Mouse (Mus musculus): ENCODE results near the gene Zfp239. TPM values are rescaled to one million over a fixed set of nuclear protein-coding genes. Genes with fewer than 3 reads are reported as not detected.

Gene Zfp239
- total and polyA plus RNA-seq, 3 experiments, result 18.6 to 20.4 TPM; not detected in 1

- H3K4me1 ChIP-seq (ENCODE audit: control insufficient read depth in 1 of 2, insufficient read depth in 2 of 2, low read length in 2 of 2), result peaks cover 0 to 3% of the 10 kb centered on the region in 2 experiments; a peak in 1 of 4 replicates
- no peak overlapping the region for H3K27ac ChIP-seq (ENCODE audit: control insufficient read depth, low read depth, low read length)
- H3K79me2 ChIP-seq (ENCODE audit: control insufficient read depth, insufficient read depth, low read length, poor library complexity), result peaks cover 2% of the 10 kb centered on the region; the same call in 1 of the 2 replicates
- no peaks in the 10 kb centered on the region for H3K27me3 ChIP-seq (ENCODE audit: control insufficient read depth in 1 of 2, insufficient read depth in 2 of 2, low read length in 2 of 2)
- peaks cover 0 to 10% of the 10 kb centered on the region in 2 experiments; a peak in 2 of 4 replicates for H3K36me3 ChIP-seq (ENCODE audit: control insufficient read depth in 1 of 2, insufficient read depth in 2 of 2, low read length in 2 of 2)
- TF ChIP-seq ETS1 (IDR thresholded peaks at IDR 0.05; ENCODE audit: low read depth, low read length), result no peak
- TF ChIP-seq CTCF (IDR thresholded peaks at IDR 0.05 in 2 of 3, conservative IDR thresholded peaks at IDR 0.05 in 1 of 3; ENCODE audit: control insufficient read depth in 1 of 3, insufficient read depth in 1 of 3, low read depth in 2 of 3, low read length in 3 of 3, poor library complexity in 1 of 3, severe bottlenecking in 1 of 3), result no peak
- TF ChIP-seq MYC (IDR thresholded peaks at IDR 0.05; ENCODE audit: low read depth, low read length), result no peak
- TF ChIP-seq USF1 (IDR thresholded peaks at IDR 0.05; ENCODE audit: low read depth, low read length), result no peak
- TF ChIP-seq E2F4 (IDR thresholded peaks at IDR 0.05; ENCODE audit: borderline replicate concordance, low read depth, low read length), result no peak
- no peak for TF ChIP-seq POLR2AphosphoS2 (IDR thresholded peaks at IDR 0.05; ENCODE audit: low read length)
- TF ChIP-seq CHD2 (IDR thresholded peaks at IDR 0.05; ENCODE audit: low read length), result no peak
- no peak for TF ChIP-seq TAL1 (IDR thresholded peaks at IDR 0.05; ENCODE audit: low read length)
- no peak for TF ChIP-seq GATA1 (IDR thresholded peaks at IDR 0.05; ENCODE audit: low read depth, low read length)
- no peak for TF ChIP-seq TBP (IDR thresholded peaks at IDR 0.05; ENCODE audit: low read depth, low read length)
- H3K9me3 ChIP-seq (replicated peaks; ENCODE audit: insufficient read depth, low read length), result no peaks in the 10 kb centered on the region
- DNase-seq (ENCODE audit: low read depth, low spot score), result no peak
- H3K4me3 ChIP-seq (ENCODE audit: control insufficient read depth in 1 of 2, insufficient read depth in 1 of 2, low read depth in 2 of 2, low read length in 2 of 2), result peak overlapping the region; percentile 69 to 87
- H3K9ac ChIP-seq (ENCODE audit: control insufficient read depth, low read depth, low read length, poor library complexity, severe bottlenecking), result peak overlapping the region; percentile 71
Measured at GRCm38 (mm10) chr6:117863751-117864150, 1.9 kb downstream of the Zfp239 start.

- Histone ChIP-seq H3K9me3 (replicated peaks; ENCODE audit: insufficient read depth, low read length) (no peaks in the 10 kb centered on the region), H3K9ac (ENCODE audit: control insufficient read depth, low read depth, low read length, poor library complexity, severe bottlenecking) (no peak overlapping the region), H3K4me3 (ENCODE audit: control insufficient read depth in 1 of 2, insufficient read depth in 1 of 2, low read depth in 2 of 2, low read length in 2 of 2) (no peak overlapping the region), H3K4me1 (ENCODE audit: control insufficient read depth in 1 of 2, insufficient read depth in 2 of 2, low read length in 2 of 2) (peaks cover 0 to 3% of the 10 kb centered on the region in 2 experiments; a peak in 1 of 4 replicates), H3K79me2 (ENCODE audit: control insufficient read depth, insufficient read depth, low read length, poor library complexity) (peaks cover 1% of the 10 kb centered on the region; the same call in 1 of the 2 replicates), H3K27ac (ENCODE audit: control insufficient read depth, low read depth, low read length) (no peak overlapping the region), H3K36me3 (ENCODE audit: control insufficient read depth in 1 of 2, insufficient read depth in 2 of 2, low read length in 2 of 2) (peaks cover 0 to 8% of the 10 kb centered on the region in 2 experiments; a peak in 2 of 4 replicates), H3K27me3 (ENCODE audit: control insufficient read depth in 1 of 2, insufficient read depth in 2 of 2, low read length in 2 of 2) (no peaks in the 10 kb centered on the region)
- no peak for TF ChIP-seq E2F4 (IDR thresholded peaks at IDR 0.05; ENCODE audit: borderline replicate concordance, low read depth, low read length)
- TF ChIP-seq USF1 (IDR thresholded peaks at IDR 0.05; ENCODE audit: low read depth, low read length), result no peak
- TF ChIP-seq POLR2AphosphoS2 (IDR thresholded peaks at IDR 0.05; ENCODE audit: low read length), result no peak
- no peak for TF ChIP-seq CTCF (IDR thresholded peaks at IDR 0.05 in 2 of 3, conservative IDR thresholded peaks at IDR 0.05 in 1 of 3; ENCODE audit: control insufficient read depth in 1 of 3, insufficient read depth in 1 of 3, low read depth in 2 of 3, low read length in 3 of 3, poor library complexity in 1 of 3, severe bottlenecking in 1 of 3)
- no peak for TF ChIP-seq RAD21 (IDR thresholded peaks at IDR 0.05; ENCODE audit: low read depth, low read length)
- TF ChIP-seq POLR2AphosphoS5 (IDR thresholded peaks at IDR 0.05; ENCODE audit: borderline replicate concordance, low read depth, low read length), result no peak
- TF ChIP-seq TCF12 (IDR thresholded peaks at IDR 0.05; ENCODE audit: low read depth, low read length), result no peak
- no peak for TF ChIP-seq CHD1 (IDR thresholded peaks at IDR 0.05; ENCODE audit: low read depth, low read length)
- TF ChIP-seq ELF1 (IDR thresholded peaks at IDR 0.05; ENCODE audit: low read depth, low read length), result no peak
- DNase-seq (ENCODE audit: low read depth, low spot score), result no peak
Measured at GRCm38 (mm10) chr6:117868187-117868586, 6.3 kb downstream of the Zfp239 start.
